Mouse (Mus musculus): ENCODE measurements at regions not wholly inside any gene's neighbourhood (a gene's known extent, or its start where the extent isn't known, plus 50 kb on each side); places are given as distances from the start of the nearest gene placed in this dataset.

GRCm38 (mm10) chr12:118659240-118660120 lies 186.6 kb upstream of the Sp8 start:
- H3K4me3 ChIP-seq (ENCODE audit: low read depth, low read length), result no peak overlapping the region
- 66% methylated on average over 14 of the region's 14 CpGs for WGBS
- no peak overlapping the region for H3K27ac ChIP-seq (ENCODE audit: low read depth)
- ATAC-seq (ENCODE audit: insufficient read depth), result no peak
- H3K4me1 ChIP-seq (ENCODE audit: insufficient read depth), result no peaks in the 10 kb centered on the region
- no peak overlapping the region for H3K4me2 ChIP-seq
- no peaks in the 10 kb centered on the region for H3K9me3 ChIP-seq (ENCODE audit: low read depth, low read length)
- no peaks in the 10 kb centered on the region for H3K36me3 ChIP-seq (ENCODE audit: insufficient read depth)
- no peak for TF ChIP-seq CTCF (IDR thresholded peaks at IDR 0.05; ENCODE audit: low read depth)
- H3K9ac ChIP-seq, result no peak overlapping the region
- DNase-seq, result no peak
- peaks cover 12% of the 10 kb centered on the region; the same call in 1 of the 2 replicates for H3K27me3 ChIP-seq (ENCODE audit: insufficient read depth, low read length)

- ATAC-seq (ENCODE audit: insufficient read depth) (no peak), DNase-seq (no peak)
- no peaks in the 10 kb centered on the region for H3K36me3 ChIP-seq (ENCODE audit: insufficient read depth)
- H3K9me3 ChIP-seq (ENCODE audit: low read depth, low read length), result no peaks in the 10 kb centered on the region
- H3K4me3 ChIP-seq (ENCODE audit: low read depth, low read length), result no peak overlapping the region
- H3K9ac ChIP-seq, result no peak overlapping the region
- no peaks in the 10 kb centered on the region for H3K27me3 ChIP-seq (ENCODE audit: insufficient read depth, low read length)
- 45% methylated on average over 4 of the region's 4 CpGs for WGBS
- no peak overlapping the region for H3K4me2 ChIP-seq
- no peak overlapping the region for H3K27ac ChIP-seq (ENCODE audit: low read depth)
- TF ChIP-seq CTCF (IDR thresholded peaks at IDR 0.05; ENCODE audit: low read depth), result no peak
- no peaks in the 10 kb centered on the region for H3K4me1 ChIP-seq (ENCODE audit: insufficient read depth)
Measured at GRCm38 (mm10) chr12:118650483-118651160, 195.5 kb upstream of the Sp8 start.

DNA sequence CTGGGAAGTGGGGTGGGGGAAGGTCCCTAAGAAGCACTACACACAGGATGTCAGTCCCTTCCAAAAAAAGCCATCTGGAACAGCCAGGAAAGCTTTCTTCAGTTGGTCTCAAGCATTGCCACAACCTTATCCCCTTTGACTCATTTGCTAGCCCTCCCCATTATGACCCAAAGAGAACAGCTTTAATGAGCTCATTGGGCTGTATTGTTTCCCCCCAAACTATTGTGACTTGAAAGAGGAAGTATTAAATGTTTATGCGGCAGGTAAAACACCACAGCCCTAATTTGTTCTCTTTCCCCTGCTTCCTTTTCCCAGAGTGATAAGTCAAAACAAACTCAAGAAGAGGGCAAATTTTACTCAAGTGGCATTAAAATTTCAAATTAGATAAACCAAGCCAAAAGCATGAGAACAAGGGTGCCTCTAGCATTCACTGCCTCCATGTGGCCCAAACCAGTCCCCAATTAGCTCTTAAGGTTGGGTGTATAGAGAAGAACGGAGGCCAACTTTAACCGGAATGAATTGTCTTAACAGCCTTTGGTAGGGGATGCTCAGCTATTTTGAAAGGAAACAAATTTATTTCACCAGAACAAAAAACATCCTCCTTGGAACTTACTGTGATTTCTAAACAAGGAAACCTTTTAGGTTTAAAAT lies 196.7 kb upstream of the Sp8 start:
- H3K4me1 ChIP-seq (ENCODE audit: insufficient read depth), result no peaks in the 10 kb centered on the region
- 88% methylated on average over 3 of the region's 3 CpGs for WGBS

GRCm38 (mm10) chr12:118648673-118649072 lies 197.5 kb upstream of the Sp8 start:
- DNase-seq, result no peak
- no peaks in the 10 kb centered on the region for H3K36me3 ChIP-seq (ENCODE audit: insufficient read depth)
- no peak for ATAC-seq (ENCODE audit: insufficient read depth)
- H3K9me3 ChIP-seq (ENCODE audit: low read depth, low read length), result no peaks in the 10 kb centered on the region
- no peaks in the 10 kb centered on the region for H3K4me1 ChIP-seq (ENCODE audit: insufficient read depth)
- no peak for TF ChIP-seq CTCF (IDR thresholded peaks at IDR 0.05; ENCODE audit: low read depth)
- H3K9ac ChIP-seq, result no peak overlapping the region
- H3K4me2 ChIP-seq, result no peak overlapping the region
- no peaks in the 10 kb centered on the region for H3K27me3 ChIP-seq (ENCODE audit: insufficient read depth, low read length)
- no peak overlapping the region for H3K4me3 ChIP-seq (ENCODE audit: low read depth, low read length)
- H3K27ac ChIP-seq (ENCODE audit: low read depth), result no peak overlapping the region

More for the DNA sequence above, 196.7 kb upstream of the Sp8 start:
- Histone ChIP-seq H3K27me3 (ENCODE audit: insufficient read depth, low read length) (no peaks in the 10 kb centered on the region), H3K36me3 (ENCODE audit: insufficient read depth) (no peaks in the 10 kb centered on the region), H3K4me2 (no peak overlapping the region), H3K4me3 (ENCODE audit: low read depth, low read length) (no peak overlapping the region), H3K9ac (no peak overlapping the region), H3K27ac (ENCODE audit: low read depth) (no peak overlapping the region), H3K9me3 (ENCODE audit: low read depth, low read length) (no peaks in the 10 kb centered on the region)
- no peak for ATAC-seq (ENCODE audit: insufficient read depth)
- no peak for TF ChIP-seq CTCF (IDR thresholded peaks at IDR 0.05; ENCODE audit: low read depth)
- no peak for DNase-seq

- H3K27me3 ChIP-seq (ENCODE audit: insufficient read depth, low read length), result no peaks in the 10 kb centered on the region
- no peak for ATAC-seq (ENCODE audit: insufficient read depth)
- H3K36me3 ChIP-seq (ENCODE audit: insufficient read depth), result no peaks in the 10 kb centered on the region
- no peak overlapping the region for H3K4me3 ChIP-seq (ENCODE audit: low read depth, low read length)
- TF ChIP-seq CTCF (IDR thresholded peaks at IDR 0.05; ENCODE audit: low read depth), result no peak
- H3K4me2 ChIP-seq, result no peak overlapping the region
- no peak overlapping the region for H3K9ac ChIP-seq
- WGBS, result 48% methylated on average over 12 of the region's 12 CpGs
- no peak for DNase-seq
- no peaks in the 10 kb centered on the region for H3K9me3 ChIP-seq (ENCODE audit: low read depth, low read length)
- no peaks in the 10 kb centered on the region for H3K4me1 ChIP-seq (ENCODE audit: insufficient read depth)
- no peak overlapping the region for H3K27ac ChIP-seq (ENCODE audit: low read depth)
Measured at GRCm38 (mm10) chr12:118647270-118648042, 198.7 kb upstream of the Sp8 start.

DNA sequence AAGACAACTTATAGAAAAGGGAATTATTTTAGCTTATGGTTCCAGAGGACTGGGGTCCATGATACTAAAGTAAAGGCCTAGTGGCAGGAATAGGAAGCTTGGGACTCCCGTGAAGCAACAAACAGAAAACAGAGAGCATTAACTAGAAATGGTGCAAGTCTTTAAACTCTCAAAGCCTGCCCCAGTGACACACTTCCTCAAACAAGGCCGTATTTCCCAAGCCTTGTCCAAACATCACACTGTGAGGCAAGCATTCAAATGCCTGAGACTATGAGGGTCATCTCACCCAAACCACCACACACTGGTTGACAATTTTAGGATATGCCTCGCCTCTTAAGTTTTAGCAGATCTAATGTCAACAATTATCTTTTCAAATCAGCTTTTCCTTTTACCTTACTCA lies 205.2 kb upstream of the Sp8 start:
- DNase-seq (no peak), ATAC-seq (ENCODE audit: insufficient read depth) (no peak)
- H3K9me3 ChIP-seq (ENCODE audit: low read depth, low read length), result no peaks in the 10 kb centered on the region
- H3K27me3 ChIP-seq (ENCODE audit: insufficient read depth, low read length), result no peaks in the 10 kb centered on the region
- H3K4me1 ChIP-seq (ENCODE audit: insufficient read depth), result no peaks in the 10 kb centered on the region
- WGBS, result 66% methylated on average over 3 of the region's 3 CpGs
- no peak for TF ChIP-seq CTCF (IDR thresholded peaks at IDR 0.05; ENCODE audit: low read depth)
- H3K27ac ChIP-seq (ENCODE audit: low read depth), result no peak overlapping the region
- H3K9ac ChIP-seq, result no peak overlapping the region
- H3K36me3 ChIP-seq (ENCODE audit: insufficient read depth), result no peaks in the 10 kb centered on the region
- H3K4me3 ChIP-seq (ENCODE audit: low read depth, low read length), result no peak overlapping the region
- H3K4me2 ChIP-seq, result no peak overlapping the region
